Mouse (Mus musculus): ENCODE results near the gene Irf2. TPM values are rescaled to one million over a fixed set of nuclear protein-coding genes. Genes with fewer than 3 reads are reported as not detected.
"Not testable (repeated sequence)": the region's sequence is repeated elsewhere in the genome, so short reads cannot be mapped to it uniquely, and the experiment has no call there.

Gene Irf2
- polyA plus RNA-seq, 1 experiment from 2014 or later: 11.0 TPM

DNA sequence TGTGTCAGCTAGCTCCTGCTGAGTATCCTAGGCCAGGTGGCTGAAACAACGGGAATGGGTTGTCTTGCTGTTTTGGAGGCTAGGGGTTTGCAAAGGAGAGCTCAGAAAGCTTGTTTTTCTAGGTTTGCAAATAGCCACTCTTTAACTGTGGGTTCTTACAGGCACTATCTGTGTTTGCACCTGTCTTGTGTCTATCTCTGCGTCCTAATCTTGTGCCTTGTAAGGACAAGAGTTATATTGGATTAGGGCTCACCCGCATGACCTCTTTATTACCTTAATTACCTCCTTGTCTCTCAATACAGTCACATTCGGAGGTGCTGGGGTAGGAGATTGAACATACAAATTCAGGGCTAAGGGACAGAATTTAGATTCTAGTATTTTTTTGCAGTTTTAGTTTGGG lies 18.9 kb upstream of the Irf2 start:
- no peak for ATAC-seq (ENCODE audit: low FRiP score)
- Histone ChIP-seq H3K4me3 (replicated peaks; ENCODE audit: low read length) (no peak overlapping the region), H3K36me3 (replicated peaks; ENCODE audit: control insufficient read depth, insufficient read depth) (no peaks in the 10 kb centered on the region), H3K27me3 (ENCODE audit: control insufficient read depth, insufficient read depth, low read length) (no peaks in the 10 kb centered on the region), H3K4me2 (replicated peaks) (no peak overlapping the region), H3K9ac (no peak overlapping the region), H3K4me1 (replicated peaks; ENCODE audit: control insufficient read depth, insufficient read depth, low read length) (no peaks in the 10 kb centered on the region), H3K9me3 (ENCODE audit: control insufficient read depth, low read length) (no peaks in the 10 kb centered on the region), H3K27ac (no peak overlapping the region)
- no peak for DNase-seq (ENCODE audit: low spot score)
- 75% methylated on average over 4 of the region's 4 CpGs for WGBS

DNA sequence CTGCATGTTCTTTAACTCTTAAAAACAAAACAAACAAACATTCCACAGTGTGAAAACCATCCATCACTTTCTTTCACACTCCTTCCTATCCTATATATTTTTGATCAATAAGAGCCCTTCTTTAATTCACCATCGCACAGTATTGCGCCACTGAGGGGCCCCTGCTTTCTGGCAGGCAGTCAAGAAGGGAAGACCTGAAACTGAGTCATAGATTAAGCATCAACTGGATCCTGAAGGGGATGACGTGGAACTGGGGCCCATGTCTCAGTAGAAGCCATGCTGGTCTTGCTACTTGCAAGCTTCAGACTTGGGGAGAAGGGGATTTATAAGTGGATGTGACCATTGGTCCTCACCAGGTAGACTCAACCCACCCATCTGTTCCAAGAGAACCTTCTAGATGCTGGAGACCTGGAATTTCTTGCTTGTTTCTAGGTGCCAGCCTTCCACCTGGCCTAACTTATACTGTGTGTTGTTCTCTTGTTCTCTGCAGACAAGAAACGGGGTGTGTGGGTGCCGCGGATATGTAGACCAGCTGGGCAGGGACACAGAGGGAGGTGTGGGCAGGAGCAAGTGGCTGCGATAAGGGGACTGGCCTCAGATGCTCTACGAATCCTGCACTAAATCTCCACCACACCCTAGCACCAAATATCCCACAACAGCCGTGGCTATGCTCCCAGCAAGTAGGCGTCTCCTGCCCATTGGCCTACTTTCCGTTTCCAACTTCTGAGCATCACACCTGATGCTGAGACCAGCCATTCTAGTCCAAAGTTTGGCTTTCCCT lies 18.3 kb upstream of the Irf2 start:
- DNase-seq (ENCODE audit: low spot score) (no peak), ATAC-seq (ENCODE audit: low FRiP score) (no peak)
- Histone ChIP-seq H3K9me3 (ENCODE audit: control insufficient read depth, low read length) (no peaks in the 10 kb centered on the region), H3K27ac (no peak overlapping the region), H3K4me1 (replicated peaks; ENCODE audit: control insufficient read depth, insufficient read depth, low read length) (no peaks in the 10 kb centered on the region), H3K4me3 (replicated peaks; ENCODE audit: low read length) (no peak overlapping the region), H3K36me3 (replicated peaks; ENCODE audit: control insufficient read depth, insufficient read depth) (no peaks in the 10 kb centered on the region), H3K9ac (no peak overlapping the region), H3K4me2 (replicated peaks) (no peak overlapping the region), H3K27me3 (ENCODE audit: control insufficient read depth, insufficient read depth, low read length) (no peaks in the 10 kb centered on the region)
- 91% methylated on average over 11 of the region's 11 CpGs for WGBS

DNA sequence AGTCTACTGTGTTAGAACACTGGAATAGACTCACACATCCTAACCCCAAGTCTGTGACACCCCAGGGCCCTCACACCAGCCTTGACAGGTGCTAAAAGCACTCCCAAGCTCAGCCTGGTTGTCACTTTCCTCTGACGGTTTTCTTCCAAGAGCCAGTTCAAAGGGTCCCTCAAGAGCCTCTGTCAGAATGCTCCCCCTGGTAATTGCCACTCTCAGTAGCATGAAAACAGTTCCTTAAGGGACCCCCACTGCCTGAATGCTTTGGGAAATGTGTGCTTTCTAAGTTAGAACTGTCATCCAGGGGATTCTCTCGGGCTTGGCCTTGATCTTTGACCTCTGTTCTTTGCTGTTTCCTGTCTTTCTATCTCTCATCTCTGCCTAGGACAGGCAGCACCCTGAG lies 17.0 kb upstream of the Irf2 start:
- no peak for DNase-seq (ENCODE audit: low spot score)
- Histone ChIP-seq H3K27ac (no peak overlapping the region), H3K9ac (no peak overlapping the region), H3K4me3 (replicated peaks; ENCODE audit: low read length) (no peak overlapping the region), H3K9me3 (ENCODE audit: control insufficient read depth, low read length) (no peaks in the 10 kb centered on the region), H3K36me3 (replicated peaks; ENCODE audit: control insufficient read depth, insufficient read depth) (no peaks in the 10 kb centered on the region), H3K4me1 (replicated peaks; ENCODE audit: control insufficient read depth, insufficient read depth, low read length) (no peaks in the 10 kb centered on the region), H3K4me2 (replicated peaks) (no peak overlapping the region), H3K27me3 (ENCODE audit: control insufficient read depth, insufficient read depth, low read length) (no peaks in the 10 kb centered on the region)
- no peak for ATAC-seq (ENCODE audit: low FRiP score)
- 42% methylated on average over 2 of the region's 2 CpGs for WGBS

DNA sequence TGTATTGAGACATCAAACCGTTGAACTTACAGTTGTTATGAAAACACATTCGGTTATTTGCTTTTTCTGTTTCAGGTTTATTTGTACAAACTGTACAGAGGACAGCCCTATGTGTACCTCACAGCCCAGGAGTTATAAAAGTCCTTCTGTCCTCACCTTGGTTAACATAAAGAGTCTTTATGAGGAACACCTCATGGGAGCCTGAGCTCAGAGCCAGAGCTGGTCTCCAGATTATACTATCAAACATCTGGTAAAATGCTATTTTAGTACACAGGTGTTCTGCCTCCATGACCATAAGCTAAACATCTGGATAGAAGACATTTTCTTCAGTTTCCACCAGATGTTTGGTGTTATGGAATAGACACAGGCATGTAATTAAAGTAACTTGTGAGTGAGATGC lies 13.1 kb upstream of the Irf2 start:
- Histone ChIP-seq H3K4me3 (replicated peaks; ENCODE audit: low read length) (no peak overlapping the region), H3K27me3 (ENCODE audit: control insufficient read depth, insufficient read depth, low read length) (no peaks in the 10 kb centered on the region), H3K27ac (no peak overlapping the region), H3K9me3 (ENCODE audit: control insufficient read depth, low read length) (no peaks in the 10 kb centered on the region), H3K36me3 (replicated peaks; ENCODE audit: control insufficient read depth, insufficient read depth) (no peaks in the 10 kb centered on the region), H3K4me1 (replicated peaks; ENCODE audit: control insufficient read depth, insufficient read depth, low read length) (no peaks in the 10 kb centered on the region), H3K9ac (no peak overlapping the region), H3K4me2 (replicated peaks) (no peak overlapping the region)
- ATAC-seq (ENCODE audit: low FRiP score): no peak
- DNase-seq (ENCODE audit: low spot score): no peak
- WGBS: 93% methylated on average over 2 of the region's 2 CpGs

DNA sequence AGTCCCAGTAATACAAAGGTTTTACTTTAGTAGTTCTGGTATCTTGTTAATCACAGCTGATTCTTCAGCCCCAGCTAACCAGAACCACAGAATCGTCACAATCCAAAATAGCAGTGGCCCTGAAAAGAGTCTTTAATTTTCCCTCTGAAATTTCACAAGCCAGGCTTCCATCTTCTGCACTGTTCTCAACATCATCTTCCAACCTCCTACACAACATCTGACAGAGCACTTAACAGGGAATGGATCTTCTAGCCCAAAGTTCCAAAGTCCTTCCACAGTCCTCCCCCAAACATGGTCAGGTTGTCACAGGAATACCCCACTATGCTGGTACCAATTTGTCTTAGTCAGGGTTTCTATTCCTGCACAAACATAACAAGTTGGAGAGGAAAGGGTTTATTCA lies 9.9 kb upstream of the Irf2 start:
- not testable (repeated sequence) for H3K4me3 ChIP-seq (replicated peaks; ENCODE audit: low read length); H3K36me3 ChIP-seq (replicated peaks; ENCODE audit: control insufficient read depth, insufficient read depth); DNase-seq (ENCODE audit: low spot score); H3K27me3 ChIP-seq (ENCODE audit: control insufficient read depth, insufficient read depth, low read length); H3K4me1 ChIP-seq (replicated peaks; ENCODE audit: control insufficient read depth, insufficient read depth, low read length); H3K9me3 ChIP-seq (ENCODE audit: control insufficient read depth, low read length); H3K9ac ChIP-seq; H3K4me2 ChIP-seq (replicated peaks); ATAC-seq (ENCODE audit: low FRiP score); H3K27ac ChIP-seq
- WGBS: 85% methylated on average over 1 of the region's 1 CpGs

DNA sequence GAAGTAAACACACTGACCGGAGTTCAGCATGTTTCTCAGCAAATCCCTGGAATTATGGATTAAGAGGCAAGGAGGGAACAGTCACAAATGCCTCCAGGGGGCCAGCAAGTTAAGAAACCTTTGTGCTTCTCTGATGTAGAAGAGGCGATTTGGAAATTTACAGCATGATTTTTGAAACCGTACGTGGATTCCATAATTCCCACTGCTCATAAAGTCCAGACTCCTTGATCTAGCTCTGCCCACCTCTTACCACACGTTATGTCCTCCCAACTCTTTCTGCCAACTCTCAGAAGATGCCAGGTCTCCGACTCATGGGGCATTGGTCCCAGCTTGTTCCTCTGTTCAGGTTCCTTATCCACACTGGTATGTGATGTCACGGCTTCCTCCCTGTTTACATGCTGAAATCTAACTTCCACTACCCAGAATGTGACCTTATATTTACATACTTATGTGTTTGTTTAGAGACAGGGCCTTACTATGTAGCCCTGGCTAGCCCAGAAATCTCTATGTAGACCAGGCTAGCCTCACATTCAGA lies 7.1 kb upstream of the Irf2 start:
- Histone ChIP-seq H3K4me2 (replicated peaks) (no peak overlapping the region), H3K9me3 (ENCODE audit: control insufficient read depth, low read length) (0 out of 2 replicates have a peak, but pooled peaks cover 4% of the 10 kb centered on the region), H3K27ac (no peak overlapping the region), H3K4me1 (replicated peaks; ENCODE audit: control insufficient read depth, insufficient read depth, low read length) (no peaks in the 10 kb centered on the region), H3K36me3 (replicated peaks; ENCODE audit: control insufficient read depth, insufficient read depth) (no peaks in the 10 kb centered on the region), H3K9ac (no peak overlapping the region), H3K4me3 (replicated peaks; ENCODE audit: low read length) (no peak overlapping the region), H3K27me3 (ENCODE audit: control insufficient read depth, insufficient read depth, low read length) (no peaks in the 10 kb centered on the region)
- WGBS: 92% methylated on average over 7 of the region's 7 CpGs
- no peak for DNase-seq (ENCODE audit: low spot score)
- no peak for ATAC-seq (ENCODE audit: low FRiP score)

DNA sequence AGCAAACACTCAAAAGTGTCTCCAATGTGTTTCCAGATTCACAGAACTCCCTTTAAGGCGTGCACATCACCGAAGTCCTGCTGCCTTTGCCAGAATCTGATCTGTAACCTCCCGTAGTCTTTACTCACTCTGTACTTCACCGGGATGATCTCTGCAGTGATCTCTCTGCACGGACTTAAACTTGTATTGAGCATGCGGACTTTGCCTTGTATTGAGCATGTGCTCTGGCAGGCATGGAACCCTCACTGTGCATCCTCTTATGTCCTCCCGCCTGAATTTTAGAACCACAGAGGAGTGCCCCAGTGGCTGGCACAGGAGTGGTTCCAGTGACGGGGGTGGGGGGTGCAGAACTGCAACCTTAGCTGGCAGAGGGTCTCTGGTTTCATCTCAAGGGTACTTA lies 5.9 kb upstream of the Irf2 start:
- WGBS: 82% methylated on average over 8 of the region's 8 CpGs
- Histone ChIP-seq H3K4me3 (replicated peaks; ENCODE audit: low read length) (no peak overlapping the region), H3K27ac (no peak overlapping the region), H3K4me2 (replicated peaks) (no peak overlapping the region), H3K36me3 (replicated peaks; ENCODE audit: control insufficient read depth, insufficient read depth) (no peaks in the 10 kb centered on the region), H3K4me1 (replicated peaks; ENCODE audit: control insufficient read depth, insufficient read depth, low read length) (no peaks in the 10 kb centered on the region), H3K27me3 (ENCODE audit: control insufficient read depth, insufficient read depth, low read length) (no peaks in the 10 kb centered on the region), H3K9ac (no peak overlapping the region), H3K9me3 (ENCODE audit: control insufficient read depth, low read length) (0 out of 2 replicates have a peak, but pooled peaks cover 4% of the 10 kb centered on the region)
- no peak for DNase-seq (ENCODE audit: low spot score)
- ATAC-seq (ENCODE audit: low FRiP score): no peak

DNA sequence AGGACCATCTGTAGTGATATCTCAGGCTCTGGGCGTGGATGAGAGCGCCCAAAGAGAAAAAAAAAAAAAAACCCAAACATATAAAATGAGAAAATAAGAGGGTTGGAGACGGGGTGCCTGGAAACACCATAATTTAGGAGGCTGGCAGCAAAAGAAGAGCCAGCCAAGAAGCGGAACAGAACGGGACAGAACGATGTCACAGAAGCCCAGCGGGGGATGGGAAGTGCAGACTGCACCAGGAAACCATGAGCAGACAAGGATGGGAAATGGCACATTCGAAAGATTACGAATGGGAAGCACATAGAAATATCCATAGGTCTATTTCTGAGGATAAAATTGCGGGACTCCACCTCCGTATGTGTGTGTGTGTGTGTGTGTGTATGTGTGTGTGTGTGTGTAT lies 4.0 kb upstream of the Irf2 start:
- Histone ChIP-seq H3K4me1 (replicated peaks; ENCODE audit: control insufficient read depth, insufficient read depth, low read length) (no peaks in the 10 kb centered on the region; the same call in 1 of the 2 replicates), H3K9me3 (ENCODE audit: control insufficient read depth, low read length) (0 out of 2 replicates have a peak, but pooled peaks cover 4% of the 10 kb centered on the region), H3K4me2 (replicated peaks) (no peak overlapping the region), H3K9ac (no peak overlapping the region), H3K27me3 (ENCODE audit: control insufficient read depth, insufficient read depth, low read length) (no peaks in the 10 kb centered on the region), H3K27ac (no peak overlapping the region), H3K4me3 (replicated peaks; ENCODE audit: low read length) (no peak overlapping the region), H3K36me3 (replicated peaks; ENCODE audit: control insufficient read depth, insufficient read depth) (no peaks in the 10 kb centered on the region)
- WGBS: 75% methylated on average over 11 of the region's 11 CpGs
- no peak for ATAC-seq (ENCODE audit: low FRiP score)
- no peak for DNase-seq (ENCODE audit: low spot score)

DNA sequence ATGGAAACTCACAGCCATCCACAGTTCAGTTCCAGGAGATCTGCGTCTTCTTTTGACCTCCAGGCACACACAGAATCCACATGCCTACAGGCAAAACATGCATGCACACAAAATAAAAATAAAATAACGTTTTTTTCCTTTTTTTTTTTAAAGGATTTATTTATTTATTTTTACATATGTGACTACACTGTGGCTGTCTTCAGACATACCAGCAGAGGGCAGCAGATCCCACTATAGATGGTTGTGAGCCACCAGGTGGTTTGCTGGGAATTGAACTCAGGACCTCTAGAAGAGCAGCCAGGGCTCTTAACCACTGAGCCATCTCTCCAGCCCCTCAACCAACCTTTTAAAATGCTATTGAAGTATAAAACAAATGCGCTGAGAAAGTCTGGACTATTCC lies 3.3 kb upstream of the Irf2 start:
- no peaks in the 10 kb centered on the region; the same call in 1 of the 2 replicates for H3K4me1 ChIP-seq (replicated peaks; ENCODE audit: control insufficient read depth, insufficient read depth, low read length)
- H3K4me3 ChIP-seq (replicated peaks; ENCODE audit: low read length): no peak overlapping the region
- no peak overlapping the region for H3K27ac ChIP-seq
- WGBS: 83% methylated on average over 3 of the region's 3 CpGs
- H3K27me3 ChIP-seq (ENCODE audit: control insufficient read depth, insufficient read depth, low read length): no peaks in the 10 kb centered on the region
- ATAC-seq (ENCODE audit: low FRiP score): no peak
- no peak overlapping the region for H3K4me2 ChIP-seq (replicated peaks)
- no peak overlapping the region for H3K9ac ChIP-seq
- H3K36me3 ChIP-seq (replicated peaks; ENCODE audit: control insufficient read depth, insufficient read depth): no peaks in the 10 kb centered on the region
- H3K9me3 ChIP-seq (ENCODE audit: control insufficient read depth, low read length): 0 out of 2 replicates have a peak, but pooled peaks cover 4% of the 10 kb centered on the region
- DNase-seq (ENCODE audit: low spot score): no peak
